Mouse (Mus musculus) liver, embryonic 16.5 days (tissue): ENCODE data around the gene Gm10318. TPM values are rescaled to one million over a fixed set of nuclear protein-coding genes. Genes with fewer than 3 reads are reported as not detected.

Experiments
- ATAC-seq: fragments of 200-750 bp; cut with Nextera tagmentation; 2 replicates; pipeline ENCODE4 v1.8.0; 2017; ENCODE audit warnings: low read depth, mild to moderate bottlenecking, moderate number of reproducible peaks, moderate library complexity
- H3K27ac ChIP-seq: fragments of 300-500 bp; sonication (generic); 2 replicates; pipeline ENCODE4 v1.5.1; 2014; ENCODE audit warnings: mild to moderate bottlenecking, low read length
- H3K27me3 ChIP-seq: fragments of 300-500 bp; sonication (generic); 2 replicates; pipeline ENCODE4 v1.6.1; 2014; ENCODE audit warnings: low read depth, low read length, mixed read lengths; ENCODE audit not compliant: control insufficient read depth, insufficient read depth
- H3K36me3 ChIP-seq: fragments of 300-500 bp; sonication (generic); 2 replicates; pipeline ENCODE4 v1.6.1; 2014; ENCODE audit warnings: mild to moderate bottlenecking; ENCODE audit not compliant: control insufficient read depth, insufficient read depth
- H3K4me1 ChIP-seq: fragments of 300-500 bp; sonication (generic); 2 replicates; pipeline ENCODE4 v1.6.1; 2014; ENCODE audit warnings: low read depth, low read length, mixed read lengths; ENCODE audit not compliant: control insufficient read depth
- H3K4me2 ChIP-seq: fragments of 300-500 bp; sonication (generic); 2 replicates; pipeline ENCODE4 v1.6.1; 2014; ENCODE audit warnings: low read depth, low read length, mixed read lengths
- H3K4me3 ChIP-seq: fragments of 300-500 bp; sonication (generic); 2 replicates; pipeline ENCODE4 v1.5.1; 2014; ENCODE audit warnings: low read depth, mild to moderate bottlenecking, low read length
- H3K9ac ChIP-seq: fragments of 300-500 bp; sonication (generic); 2 replicates; pipeline ENCODE4 v1.6.1; 2014; ENCODE audit warnings: low read depth, low read length
- H3K9me3 ChIP-seq: fragments of 300-500 bp; sonication (generic); replicated peaks from 2 replicates; pipeline ENCODE4 v1.6.1; 2016; ENCODE audit warnings: low read length; ENCODE audit not compliant: control insufficient read depth
- whole genome bisulfite sequencing: fragments of 180-500 bp; shearing (Covaris S2); extraction: QIAGEN DNeasy Blood & Tissue Kit; methylation state at CpG from one replicate; pipeline ENCODE4 v1.1.7; 2014; ENCODE audit not compliant: insufficient replicate concordance; 5-methylcytosine and 5-hydroxymethylcytosine counted together
- polyA plus RNA-seq: library from polyadenylated mRNA; unstranded; fragments of >200 nt; fragmentation: Nextera tagmentation; extraction: Ambion mirVana; gene quantifications from 2 replicates; pipeline ENCODE4 v1.2.1, GENCODE M21; 2015

The Gm10318 gene
- polyA plus RNA-seq, 1 experiment from 2014 or later: not detected

GRCm38 (mm10) chr10:77902211-77902893 is 49.7 kb downstream of the Gm10318 start, which contains the start of gene Lrrc3:
TSS of gene Lrrc3 (minus strand) at chr10:77902536.
- Histone ChIP-seq H3K27ac (peak within 1 kb of the TSS; percentile 57), H3K4me2 (peak within 1 kb of the TSS; percentile 55), H3K27me3 (peaks cover 16% of the 10 kb centered on the region), H3K4me3 (peak within 1 kb of the TSS; percentile 64), H3K4me1 (peaks cover 6% of the 10 kb centered on the region), H3K36me3 (no peaks in the 10 kb centered on the region), H3K9ac (peak within 1 kb of the TSS; percentile 59), H3K9me3 (no peaks in the 10 kb centered on the region)
- 1% methylated on average over 44 of the region's 46 CpGs for WGBS
- peak; percentile 73 for ATAC-seq

GRCm38 (mm10) chr10:77902894-77903715 is 50.4 kb downstream of the Gm10318 start:
- Histone ChIP-seq H3K9me3 (no peaks in the 10 kb centered on the region), H3K4me3 (peak overlapping the region; percentile 64), H3K4me1 (peaks cover 6% of the 10 kb centered on the region), H3K36me3 (no peaks in the 10 kb centered on the region), H3K9ac (no peak overlapping the region), H3K27me3 (peaks cover 16% of the 10 kb centered on the region), H3K27ac (no peak overlapping the region), H3K4me2 (peak overlapping the region; percentile 55)
- peak; percentile 66 for ATAC-seq
- WGBS: 5% methylated on average over 35 of the region's 35 CpGs

Other genes starting within 250 kb of the Gm10318 start
- 82.3 and 92.2 TPM in 2 replicates for gene Sumo3, start 246.8 kb upstream of the Gm10318 start, polyA plus RNA-seq
- gene Gm49325, start 246.7 kb upstream of the Gm10318 start, polyA plus RNA-seq: 0.61 TPM in 1 of 2 replicates, not detected in the other
- 43.7 and 46.3 TPM in 2 replicates for gene Ube2g2, start 230.6 kb upstream of the Gm10318 start, polyA plus RNA-seq
- gene Tspear, start 166.3 kb upstream of the Gm10318 start, polyA plus RNA-seq: 0.05 TPM in 1 of 2 replicates, not detected in the other
- gene Gm19402, start 162.1 kb upstream of the Gm10318 start, polyA plus RNA-seq: not detected in 2 replicates
- gene Gm9508, start 155.6 kb upstream of the Gm10318 start, polyA plus RNA-seq: not detected in 2 replicates
- gene Gm10272, start 146.2 kb upstream of the Gm10318 start, polyA plus RNA-seq: not detected in 2 replicates
- not detected in 2 replicates for gene Gm10024, start 141.4 kb upstream of the Gm10318 start, polyA plus RNA-seq
- not detected in 2 replicates for gene Gm10142, start 137.1 kb upstream of the Gm10318 start, polyA plus RNA-seq
- not detected in 2 replicates for gene Krtap12-1, start 132.3 kb upstream of the Gm10318 start, polyA plus RNA-seq
- gene Gm10100, start 126.4 kb upstream of the Gm10318 start, polyA plus RNA-seq: not detected in 2 replicates
- gene Gm18596, start 110.2 kb upstream of the Gm10318 start, polyA plus RNA-seq: not detected in 2 replicates
- gene Gm9736, start 101.5 kb upstream of the Gm10318 start, polyA plus RNA-seq: not detected in 2 replicates
- not detected in 2 replicates for gene Gm3233, start 93.2 kb upstream of the Gm10318 start, polyA plus RNA-seq
- not detected in 2 replicates for gene Gm3238, start 81.5 kb upstream of the Gm10318 start, polyA plus RNA-seq
- not detected in 2 replicates for gene Gm7138, start 75.9 kb upstream of the Gm10318 start, polyA plus RNA-seq
- gene Gm3250, start 70.3 kb upstream of the Gm10318 start, polyA plus RNA-seq: not detected in 2 replicates
- not detected in 2 replicates for gene Gm7137, start 64.7 kb upstream of the Gm10318 start, polyA plus RNA-seq
- gene Gm9639, start 57.8 kb upstream of the Gm10318 start, polyA plus RNA-seq: not detected in 2 replicates
- not detected in 2 replicates for gene Gm19668, start 53.7 kb upstream of the Gm10318 start, polyA plus RNA-seq
- gene Gm9507, start 41.0 kb upstream of the Gm10318 start, polyA plus RNA-seq: not detected in 2 replicates
- not detected in 2 replicates for gene Gm2696, start 38.2 kb upstream of the Gm10318 start, polyA plus RNA-seq
- not detected in 2 replicates for gene Krtap10-4, start 25.8 kb upstream of the Gm10318 start, polyA plus RNA-seq
- not detected in 2 replicates for gene Krtap10-10, start 16.9 kb upstream of the Gm10318 start, polyA plus RNA-seq
- not detected in 2 replicates for gene Gm36176, start 6.1 kb upstream of the Gm10318 start, polyA plus RNA-seq
- gene Gm3285, start 9.1 kb downstream of the Gm10318 start, polyA plus RNA-seq: not detected in 2 replicates
- 16.5 and 18.6 TPM in 2 replicates for gene Lrrc3, start 49.7 kb downstream of the Gm10318 start, polyA plus RNA-seq
- gene Trpm2, start 117.7 kb downstream of the Gm10318 start, polyA plus RNA-seq: 2.7 and 3.0 TPM in 2 replicates
- 3.7 and 4.0 TPM in 2 replicates for gene 1810043G02Rik, start 125.7 kb downstream of the Gm10318 start, polyA plus RNA-seq
- gene Pfkl, start 157.2 kb downstream of the Gm10318 start, polyA plus RNA-seq: 83.0 and 83.2 TPM in 2 replicates
- gene Dnmt3l, start 189.1 kb downstream of the Gm10318 start, polyA plus RNA-seq: not detected in 2 replicates
- gene Aire, start 190.8 kb downstream of the Gm10318 start, polyA plus RNA-seq: not detected in 2 replicates
- 1.5 and 1.7 TPM in 2 replicates for gene Icosl, start 216.4 kb downstream of the Gm10318 start, polyA plus RNA-seq